Mouse (Mus musculus): ENCODE measurements around the gene Atp6ap1l.

The Atp6ap1l gene

GRCm38 (mm10) chr13:90886568-90886983 is 18.6 kb downstream of the Atp6ap1l start:
- peak; percentile 75 for DNase-seq (ENCODE audit: low read depth, low spot score)

GRCm38 (mm10) chr13:90885856-90886532 is 19.2 kb downstream of the Atp6ap1l start:
- no peak for DNase-seq (ENCODE audit: low read depth, low spot score)

DNA sequence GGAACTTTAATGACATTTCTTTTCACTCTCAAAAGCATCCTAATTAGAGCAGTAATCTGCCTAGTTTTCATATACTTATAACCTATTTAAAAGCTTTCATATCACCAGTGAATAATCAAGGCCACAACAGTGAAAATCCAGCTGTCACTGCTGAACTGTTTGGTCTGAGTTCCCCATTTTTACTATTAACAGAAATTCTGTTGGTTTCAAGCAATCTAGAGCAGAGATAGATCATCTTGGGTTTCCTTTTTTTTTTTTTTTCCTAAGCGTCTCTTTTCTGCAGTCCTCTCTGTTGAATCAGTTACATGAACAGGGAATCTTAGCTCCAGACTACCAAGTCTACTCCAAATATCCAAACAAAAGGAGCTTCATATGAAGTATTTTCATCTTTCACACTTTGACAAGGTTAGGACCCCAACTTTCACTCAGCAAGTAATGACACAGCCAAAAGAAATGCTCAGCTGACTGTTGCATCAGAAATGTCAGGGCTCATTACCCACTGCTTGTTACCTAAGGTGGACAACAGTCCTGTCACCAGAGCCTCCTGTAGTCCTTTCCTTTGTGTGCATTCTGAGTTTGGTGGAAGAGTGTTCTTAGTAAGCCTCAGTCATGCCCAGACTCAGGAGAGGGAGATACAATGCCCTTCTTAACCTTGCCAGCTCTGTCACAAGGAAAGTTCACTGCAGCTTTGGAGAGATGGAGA is 23.3 kb downstream of the Atp6ap1l start:
- no peak for DNase-seq (ENCODE audit: low read depth, low spot score)

- peak; percentile 86 for DNase-seq (ENCODE audit: low read depth, low spot score)
Measured at GRCm38 (mm10) chr13:90871579-90871978, 33.6 kb downstream of the Atp6ap1l start.

DNA sequence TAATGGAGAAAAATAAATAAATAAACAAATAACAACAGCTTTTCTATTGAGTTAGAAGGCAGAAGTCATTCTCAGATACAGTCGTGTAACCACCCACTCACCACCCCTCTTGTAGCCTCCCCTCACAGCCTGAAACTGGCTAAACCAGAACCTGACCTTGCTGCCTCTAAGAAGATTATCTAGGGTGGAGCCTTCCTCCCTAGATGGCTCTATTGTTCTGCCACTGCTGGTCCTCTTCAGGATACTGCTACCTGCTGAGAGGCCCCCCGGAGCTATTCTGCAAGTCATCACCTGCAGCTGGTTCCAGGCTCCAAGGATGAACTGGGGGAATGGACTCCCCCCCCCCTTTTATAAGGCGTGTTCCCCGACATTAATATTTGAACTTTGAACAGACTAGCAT is 36.0 kb downstream of the Atp6ap1l start:
- DNase-seq (ENCODE audit: low read depth, low spot score): peak; percentile 92

DNA sequence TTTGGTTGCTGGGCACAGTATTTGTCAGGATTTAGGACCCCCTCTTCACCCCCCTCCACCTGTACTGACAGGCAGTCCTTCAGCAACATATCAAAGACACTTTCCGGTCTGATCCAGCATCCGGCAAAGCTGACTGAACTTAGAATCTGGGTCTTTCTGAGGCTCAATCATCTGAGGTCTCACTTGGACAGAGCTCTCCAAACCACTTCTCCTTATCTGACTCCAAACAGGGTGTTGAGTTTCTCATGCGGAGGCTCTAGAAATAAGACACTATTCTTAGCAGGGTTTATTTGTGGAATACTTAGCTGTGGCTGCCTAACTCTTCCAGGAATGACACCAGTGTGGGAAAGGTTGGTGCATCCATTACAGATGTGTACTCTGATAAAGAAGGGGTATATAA is 43.0 kb downstream of the Atp6ap1l start:
- DNase-seq (ENCODE audit: low read depth, low spot score): no peak

- no peak for DNase-seq (ENCODE audit: low read depth, low spot score)
Measured at GRCm38 (mm10) chr13:90860888-90861431, 44.2 kb downstream of the Atp6ap1l start.

DNA sequence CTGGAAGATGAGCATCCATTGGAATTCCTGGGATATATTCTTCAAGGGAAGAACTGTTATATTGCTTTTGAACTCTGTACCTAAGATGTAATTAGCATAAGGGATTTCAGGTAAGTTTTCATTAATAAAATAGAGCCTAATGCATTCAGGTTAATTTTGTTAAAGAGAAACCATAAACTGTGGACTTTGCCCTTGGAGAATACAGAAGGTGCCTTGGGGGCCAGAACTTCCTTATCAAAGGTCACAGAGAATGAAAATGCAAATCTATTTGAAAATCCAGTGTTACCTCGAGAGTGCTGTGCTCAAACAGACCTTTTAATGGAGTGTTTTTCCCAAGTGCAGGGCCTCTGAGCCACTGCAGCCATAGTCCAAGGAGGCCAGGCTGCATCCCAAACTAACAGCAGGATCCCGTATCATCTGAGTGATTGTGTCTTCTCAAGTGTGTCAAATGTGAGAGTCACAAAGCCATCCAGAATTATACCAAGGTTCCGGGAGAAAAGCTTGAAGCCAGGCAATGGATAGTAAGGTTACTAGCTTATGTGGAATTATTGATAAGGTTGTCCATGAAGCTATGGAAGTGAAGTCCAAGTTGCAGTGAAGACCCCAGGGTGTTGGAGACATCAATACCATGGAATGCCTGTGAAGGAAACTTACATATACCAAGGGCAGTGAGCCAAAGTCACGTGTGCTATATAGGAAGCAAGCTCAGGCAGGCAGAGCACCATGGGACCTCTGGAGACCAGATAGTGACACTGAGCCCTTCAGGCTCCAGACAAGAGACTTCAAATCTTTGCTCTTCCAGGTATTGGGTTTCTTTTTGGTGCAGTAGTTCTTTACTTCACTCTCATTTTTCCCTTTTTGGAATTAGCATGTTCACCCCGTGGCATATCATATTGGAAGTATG is 52.2 kb downstream of the Atp6ap1l start:
- no peak for DNase-seq (ENCODE audit: low read depth, low spot score)

DNA sequence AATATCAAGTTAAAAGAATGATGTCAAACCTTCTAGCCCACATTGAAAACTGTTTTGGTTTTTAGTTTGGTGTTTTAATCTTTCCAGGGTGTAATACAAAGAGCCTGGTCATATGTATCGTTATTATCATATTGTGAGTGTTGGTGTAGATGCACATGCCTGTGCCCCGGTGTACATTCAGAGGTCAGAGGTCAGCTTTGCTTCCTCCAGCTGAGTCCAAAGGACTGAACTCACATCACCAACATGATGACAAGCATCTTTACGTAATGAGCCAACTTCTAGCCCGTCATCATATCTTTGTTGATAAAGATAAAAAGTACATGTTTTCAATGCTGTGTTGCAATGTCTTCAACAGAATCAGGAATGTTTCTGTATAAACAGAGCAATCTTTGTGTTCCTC is 53.4 kb downstream of the Atp6ap1l start:
- DNase-seq (ENCODE audit: low read depth, low spot score): no peak

GRCm38 (mm10) chr13:90844191-90844590 is 61.0 kb downstream of the Atp6ap1l start:
- DNase-seq (ENCODE audit: low read depth, low spot score): no peak

GRCm38 (mm10) chr13:90843412-90843811 is 61.7 kb downstream of the Atp6ap1l start:
- DNase-seq (ENCODE audit: low read depth, low spot score): no peak

GRCm38 (mm10) chr13:90841213-90841553 is 64.0 kb downstream of the Atp6ap1l start:
- no peak for DNase-seq (ENCODE audit: low read depth, low spot score)

- peak; percentile 69 for DNase-seq (ENCODE audit: low read depth, low spot score)
Measured at GRCm38 (mm10) chr13:90840530-90841212, 64.5 kb downstream of the Atp6ap1l start.

DNA sequence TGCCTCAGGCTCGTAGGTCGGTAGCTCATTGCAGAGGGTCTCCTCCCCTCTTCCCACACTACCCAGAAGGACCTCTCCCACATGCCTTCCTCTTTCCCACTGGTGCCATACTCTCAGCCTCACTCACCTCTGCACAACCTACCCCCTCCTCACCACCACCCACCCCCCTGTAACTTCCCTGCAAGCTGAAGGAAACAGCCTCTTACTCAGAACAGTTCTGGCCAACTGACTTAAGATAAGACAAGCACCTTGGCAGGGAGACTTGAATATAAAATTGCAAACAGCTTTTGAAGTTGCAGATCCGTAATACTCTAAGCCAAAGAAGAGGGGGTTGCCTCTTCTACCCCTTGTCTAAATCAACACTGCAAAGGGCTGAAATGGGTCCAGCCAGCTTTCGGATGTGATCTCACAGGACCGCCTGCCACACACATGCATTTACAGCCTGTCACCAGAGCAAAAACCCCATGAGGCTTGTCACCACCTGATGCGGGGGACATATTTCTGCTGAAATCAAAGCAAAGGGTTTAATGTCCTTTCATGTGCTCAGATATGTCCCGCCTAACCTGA is 71.4 kb downstream of the Atp6ap1l start:
- no peak for DNase-seq (ENCODE audit: low read depth, low spot score)
